Mouse (Mus musculus) left cerebral cortex, postnatal 4 days (tissue): Measurements from ENCODE around the gene Cdh4. TPM values are rescaled to one million over a fixed set of nuclear protein-coding genes. Genes with fewer than 3 reads are reported as not detected.

Experiments
- DNase-seq: peaks from one replicate; pipeline ENCODE4 v3.0.0-alpha.2; 2022
- intact Hi-C: fragments of 180-260 bp; cut with DNase I; formaldehyde crosslinking; loops from one replicate; pipeline ENCODE4 v1.15.1; 2025
- total RNA-seq, 2 experiments: library from RNA; stranded (reverse); gene quantifications; 2 replicates each; pipeline ENCODE4 v1.2.3; 2021

The Cdh4 gene
- total RNA-seq, 2 experiments from 2014 or later, result 50.4 to 61.7 TPM

DNA sequence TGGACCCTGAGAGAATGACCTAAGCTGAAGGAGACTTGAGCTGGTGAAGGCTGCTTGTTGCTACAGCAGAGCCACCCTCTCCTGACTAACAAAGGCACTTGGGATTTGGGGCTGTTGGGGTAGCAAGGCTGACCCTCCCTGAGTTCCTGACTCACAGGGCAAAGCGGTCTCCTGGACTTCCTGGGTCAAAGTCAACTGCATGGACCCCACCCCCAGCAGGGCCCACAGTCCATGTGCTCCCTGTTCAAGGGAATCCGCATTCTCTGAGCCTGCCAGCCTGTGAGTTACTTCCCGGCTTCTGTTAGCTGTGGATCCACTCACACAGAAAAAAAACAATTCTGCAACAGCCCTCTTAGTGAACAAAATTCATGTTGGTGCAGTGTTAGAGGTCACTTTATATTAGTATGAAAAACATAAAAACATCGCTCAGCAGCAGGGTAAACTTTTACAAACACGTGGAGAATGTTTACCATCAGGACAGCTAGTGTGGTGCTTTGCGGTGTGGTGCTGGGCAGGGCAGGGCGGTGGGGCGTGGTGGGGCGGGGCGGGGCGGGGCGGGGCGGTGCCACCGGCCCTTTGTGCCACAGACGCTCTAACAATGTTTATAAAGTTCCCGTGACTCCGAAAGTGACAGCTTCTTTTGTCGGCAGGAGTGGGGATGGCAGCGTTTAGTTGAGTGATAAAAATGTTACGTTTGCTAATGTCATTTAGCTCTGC lies 219.9 kb downstream of the Cdh4 start:
- DNase-seq, result no peak
- intact Hi-C loops, result no loop called here

DNA sequence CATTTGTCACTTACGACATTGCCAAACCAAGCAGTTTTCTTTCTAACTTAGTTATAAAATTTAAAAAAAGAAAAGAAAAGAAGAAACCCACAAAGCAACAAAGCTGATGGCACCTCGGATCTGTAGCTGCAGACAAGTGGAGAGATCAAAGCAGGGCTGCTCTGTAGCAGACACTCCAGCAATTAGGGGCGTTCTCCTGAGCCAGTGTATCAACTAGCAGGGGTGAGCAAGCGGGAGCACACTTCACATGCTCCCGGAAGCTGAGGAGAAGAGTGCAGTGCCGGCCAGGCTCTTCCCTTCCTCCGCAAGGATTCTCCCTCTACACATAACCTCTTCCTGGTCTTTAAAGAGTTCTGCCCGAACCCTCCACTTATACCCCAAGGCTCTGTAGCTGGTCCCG lies 220.5 kb downstream of the Cdh4 start:
- DNase-seq, result no peak
- intact Hi-C loops, result no loop called here

GRCm38 (mm10) chr2:179663652-179664051 lies 221.4 kb downstream of the Cdh4 start:
- peak; percentile 30 for DNase-seq
- intact Hi-C loops, result no loop called here

GRCm38 (mm10) chr2:179664171-179664608 lies 222.0 kb downstream of the Cdh4 start:
- intact Hi-C loops, result no loop called here
- peak; percentile 55 for DNase-seq

DNA sequence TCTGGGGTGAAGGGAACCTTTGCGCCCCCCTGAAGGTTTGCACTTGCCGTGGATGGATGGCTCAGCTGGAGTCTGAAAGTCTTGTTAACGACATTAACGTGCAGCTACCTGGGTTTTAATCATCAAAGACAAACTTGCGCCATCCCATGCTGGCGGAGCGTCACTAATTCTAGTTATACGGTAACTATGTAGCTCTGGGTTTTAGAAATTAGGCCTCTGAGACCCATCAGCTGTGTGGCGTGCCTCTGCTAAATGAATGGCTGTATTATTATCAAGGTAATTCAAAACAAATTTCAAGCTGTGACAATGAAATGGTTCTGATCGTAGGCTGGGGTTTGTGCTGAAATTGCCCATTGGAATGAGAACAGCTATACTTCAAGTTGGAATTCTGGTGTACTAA lies 228.5 kb downstream of the Cdh4 start:
- DNase-seq, result no peak
- intact Hi-C loops, result no loop called here

- peak; percentile 58 for DNase-seq
These were observed 237.6 kb downstream of the Cdh4 start for GRCm38 (mm10) chr2:179679866-179680265.

DNA sequence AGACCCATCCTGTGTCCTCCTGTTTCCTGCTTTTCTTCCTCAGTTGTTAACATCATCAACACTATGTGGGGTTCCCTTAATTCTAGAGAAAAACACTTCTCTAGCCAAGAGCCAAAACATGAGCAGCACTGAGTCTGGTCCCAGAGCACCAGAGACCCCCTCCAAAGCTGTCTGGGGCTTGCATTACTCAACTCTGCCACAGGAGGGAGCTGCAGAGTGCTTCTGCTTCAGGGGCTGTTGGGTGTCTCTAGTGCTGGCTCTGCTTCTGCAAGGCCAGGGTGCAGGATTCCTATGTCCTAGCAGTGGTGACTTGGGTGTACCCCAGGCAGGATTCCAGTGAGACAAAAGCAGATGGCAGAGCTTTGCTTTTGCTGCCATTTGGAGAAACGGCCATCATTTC lies 239.2 kb downstream of the Cdh4 start:
- DNase-seq, result peak; percentile 49
- intact Hi-C loops, result no loop called here

More at GRCm38 (mm10) chr2:179679866-179680265, 237.6 kb downstream of the Cdh4 start:
- intact Hi-C loops, result no loop called here

DNA sequence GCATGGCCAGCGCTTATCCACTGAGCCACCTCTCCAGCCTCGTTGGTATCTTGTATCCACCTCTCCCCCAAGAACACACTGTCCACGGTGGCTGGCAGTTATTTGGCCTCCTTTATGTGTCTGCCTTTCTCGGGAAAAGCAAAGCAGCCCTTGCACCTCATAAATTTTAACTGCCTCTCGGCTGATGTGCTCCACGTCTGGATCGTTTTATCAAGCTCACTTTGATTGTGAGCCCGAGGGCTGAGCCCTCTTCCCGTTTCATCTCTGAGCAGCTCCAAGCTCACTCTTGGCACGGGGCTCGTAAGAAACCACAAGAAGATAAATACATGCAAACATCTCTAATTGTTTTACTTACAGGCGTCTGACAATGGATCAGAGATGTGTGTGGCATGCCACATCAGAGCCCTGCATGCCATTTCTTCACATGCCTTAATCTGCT lies 245.0 kb downstream of the Cdh4 start:
- intact Hi-C loops, result no loop called here
- no peak for DNase-seq

- DNase-seq, result no peak
- intact Hi-C loops, result no loop called here
These were observed 246.7 kb downstream of the Cdh4 start for GRCm38 (mm10) chr2:179688976-179689375.

- DNase-seq, result no peak
- intact Hi-C loops, result no loop called here
These were observed 247.5 kb downstream of the Cdh4 start for GRCm38 (mm10) chr2:179689761-179690160.

DNA sequence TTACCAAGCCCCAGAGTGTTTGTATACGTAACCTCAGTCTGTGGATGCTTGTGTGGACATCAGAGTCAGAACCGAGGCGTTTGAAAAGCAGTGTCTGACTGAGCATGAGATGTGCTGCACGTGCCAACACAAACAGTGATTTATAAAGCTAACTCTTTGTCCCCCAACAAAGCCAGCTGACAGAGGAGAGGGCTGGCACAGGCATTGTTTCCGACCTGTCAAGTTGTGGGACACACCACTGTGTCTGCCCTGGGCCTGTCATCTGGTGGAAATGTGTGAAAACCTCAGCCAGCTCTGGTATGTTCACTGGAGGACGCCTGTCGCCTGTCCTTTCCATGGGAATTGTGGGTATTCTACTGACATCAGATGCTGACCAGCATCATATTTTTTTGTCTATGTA lies 248.3 kb downstream of the Cdh4 start:
- DNase-seq, result no peak
- intact Hi-C loops, result no loop called here

GRCm38 (mm10) chr2:179694936-179695335 lies 252.7 kb downstream of the Cdh4 start:
- no peak for DNase-seq
- intact Hi-C loops, result no loop called here

DNA sequence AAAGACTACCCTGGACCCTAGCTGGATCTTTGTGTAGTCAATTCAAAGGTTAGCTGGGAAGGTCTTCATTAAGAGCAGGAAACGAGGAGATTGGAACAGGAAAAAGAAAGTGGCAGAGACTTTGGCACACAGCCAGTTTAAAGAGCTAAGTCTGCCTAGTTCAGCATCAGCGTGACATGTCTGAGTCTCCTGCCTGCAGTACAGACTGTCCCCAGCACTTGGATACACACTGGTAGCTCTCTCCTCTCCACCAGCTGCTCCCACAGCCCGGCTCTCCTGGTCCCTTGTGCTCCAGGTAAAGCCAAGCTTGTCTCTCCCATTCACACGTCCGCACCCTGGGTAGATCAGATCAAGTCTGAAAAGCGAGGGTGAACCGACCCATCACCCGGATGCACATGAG lies 255.4 kb downstream of the Cdh4 start:
- intact Hi-C loops, result no loop called here
- DNase-seq, result peak; percentile 45

- peak; percentile 71 for DNase-seq
- intact Hi-C loops, result no loop called here
These were observed 256.2 kb downstream of the Cdh4 start for GRCm38 (mm10) chr2:179698196-179698985.

- DNase-seq, result peak; percentile 67
- intact Hi-C loops, result no loop called here
These were observed 262.8 kb downstream of the Cdh4 start for GRCm38 (mm10) chr2:179705043-179705442.

DNA sequence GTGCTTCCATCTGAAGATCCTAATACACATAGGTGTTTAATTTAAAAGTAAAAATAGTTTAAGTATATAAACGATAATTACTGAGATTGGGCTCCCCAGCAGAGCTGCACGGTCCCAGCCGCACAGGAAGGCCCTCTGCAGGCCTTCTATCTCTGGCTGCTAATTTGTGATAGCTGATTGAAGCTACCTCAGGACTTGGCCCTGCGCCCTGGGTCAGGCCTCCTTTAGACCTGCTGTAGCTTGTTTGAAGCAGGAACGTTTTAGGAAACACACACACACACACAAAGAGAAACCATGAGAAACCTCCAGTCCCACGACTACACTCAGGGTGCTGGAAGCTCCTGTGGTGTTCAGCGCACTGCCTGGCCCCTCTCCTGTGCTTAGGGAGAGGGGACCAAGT lies 263.2 kb downstream of the Cdh4 start:
- DNase-seq, result peak; percentile 62
- intact Hi-C loops, result no loop called here

GRCm38 (mm10) chr2:179706616-179707015 lies 264.4 kb downstream of the Cdh4 start:
- no peak for DNase-seq
- intact Hi-C loops, result no loop called here

DNA sequence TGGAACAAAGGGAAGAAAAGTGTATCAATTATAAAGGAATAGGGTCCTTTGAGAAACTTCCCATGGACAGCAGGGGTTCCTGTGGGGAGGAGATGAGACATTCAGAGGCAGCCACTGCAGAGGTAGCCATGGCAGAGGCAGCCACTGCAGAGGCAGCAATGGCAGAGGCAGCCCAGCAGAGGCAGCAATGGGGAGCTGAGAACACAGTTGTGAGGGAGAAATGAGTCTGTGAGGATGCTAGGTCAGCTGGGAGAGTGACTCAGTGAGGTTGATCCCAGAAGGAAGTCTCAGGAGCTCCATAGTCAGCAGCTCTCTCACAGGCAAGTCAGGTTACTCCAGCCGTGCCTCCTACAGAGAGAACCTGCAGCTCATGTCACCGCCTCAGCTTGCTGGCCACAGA lies 266.9 kb downstream of the Cdh4 start:
- no peak for DNase-seq

DNA sequence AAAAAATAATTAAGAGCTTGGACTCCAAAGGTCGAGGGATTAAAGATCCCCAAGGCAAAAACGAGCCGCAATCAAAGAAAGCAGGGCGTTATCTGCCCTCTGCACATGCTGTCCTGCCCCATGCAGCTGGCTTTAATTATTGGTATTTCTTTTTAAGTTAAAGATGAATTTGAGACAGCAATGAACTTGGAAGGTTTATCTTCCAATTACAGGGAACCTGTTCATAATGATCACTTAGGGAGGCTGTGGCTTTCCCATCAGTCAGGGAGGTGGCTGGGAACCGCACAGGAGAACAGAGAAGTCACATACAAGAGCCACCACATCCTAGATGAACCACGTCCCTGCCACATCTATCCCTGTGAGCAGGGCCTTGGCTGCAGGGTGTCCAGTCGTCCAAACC lies 270.5 kb downstream of the Cdh4 start:
- no peak for DNase-seq
- intact Hi-C loops, result no loop called here

More for the DNA sequence above, 266.9 kb downstream of the Cdh4 start:
- intact Hi-C loops, result no loop called here

GRCm38 (mm10) chr2:179713326-179713725 lies 271.1 kb downstream of the Cdh4 start:
- DNase-seq, result no peak
- intact Hi-C loops, result no loop called here

- intact Hi-C loops, result no loop called here
- no peak for DNase-seq
These were observed 271.9 kb downstream of the Cdh4 start for GRCm38 (mm10) chr2:179714145-179714544.

DNA sequence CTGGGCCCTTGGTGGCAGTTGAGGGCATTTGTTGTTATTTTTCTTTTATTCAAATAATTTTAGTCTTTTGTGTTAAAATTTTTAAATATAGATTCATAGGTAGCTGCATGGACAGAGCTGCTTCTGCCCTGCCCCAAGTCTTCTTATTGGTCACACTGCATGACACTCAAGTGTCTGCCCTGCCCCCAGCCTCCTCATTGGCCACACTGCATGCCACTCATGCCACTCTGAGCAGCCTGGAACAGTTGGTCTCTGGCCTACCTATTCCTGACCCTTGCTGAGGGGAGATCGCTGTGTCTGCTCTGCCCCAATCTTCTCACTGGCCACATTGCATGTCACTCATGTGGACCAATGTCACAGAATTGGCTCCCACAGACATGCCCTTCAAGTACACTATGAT lies 273.1 kb downstream of the Cdh4 start:
- no peak for DNase-seq
- intact Hi-C loops, result no loop called here
